Mouse (Mus musculus): ENCODE results near the gene Folr2.

The Folr2 gene

GRCm38 (mm10) chr7:101866491-101867265 lies 9.7 kb upstream of the Folr2 start:
- DNase-seq (ENCODE audit: low read depth, low spot score), result no peak

GRCm38 (mm10) chr7:101863415-101863814 lies 6.4 kb upstream of the Folr2 start, which contains the start of gene Anapc15:
Gene Anapc15 (plus strand): TSS chr7:101863715.
- DNase-seq (ENCODE audit: low read depth, low spot score), result no peak

GRCm38 (mm10) chr7:101862291-101862690 lies 5.3 kb upstream of the Folr2 start:
- DNase-seq (ENCODE audit: low read depth, low spot score), result no peak

- no peak for DNase-seq (ENCODE audit: low read depth, low spot score)
These were observed 4.0 kb upstream of the Folr2 start for GRCm38 (mm10) chr7:101860978-101861377.

GRCm38 (mm10) chr7:101858362-101858761 lies 1.4 kb upstream of the Folr2 start:
- DNase-seq (ENCODE audit: low read depth, low spot score), result no peak

- peak; percentile 14 for DNase-seq (ENCODE audit: low read depth, low spot score)
These were observed 3.2 kb downstream of the Folr2 start for GRCm38 (mm10) chr7:101853816-101854215.

- DNase-seq (ENCODE audit: low read depth, low spot score), result no peak
These were observed 4.1 kb downstream of the Folr2 start for GRCm38 (mm10) chr7:101852846-101853245.

- DNase-seq (ENCODE audit: low read depth, low spot score), result no peak
These were observed 5.3 kb downstream of the Folr2 start for GRCm38 (mm10) chr7:101851689-101852088.

GRCm38 (mm10) chr7:101847934-101848333 lies 9.1 kb downstream of the Folr2 start:
- no peak for DNase-seq (ENCODE audit: low read depth, low spot score)

DNA sequence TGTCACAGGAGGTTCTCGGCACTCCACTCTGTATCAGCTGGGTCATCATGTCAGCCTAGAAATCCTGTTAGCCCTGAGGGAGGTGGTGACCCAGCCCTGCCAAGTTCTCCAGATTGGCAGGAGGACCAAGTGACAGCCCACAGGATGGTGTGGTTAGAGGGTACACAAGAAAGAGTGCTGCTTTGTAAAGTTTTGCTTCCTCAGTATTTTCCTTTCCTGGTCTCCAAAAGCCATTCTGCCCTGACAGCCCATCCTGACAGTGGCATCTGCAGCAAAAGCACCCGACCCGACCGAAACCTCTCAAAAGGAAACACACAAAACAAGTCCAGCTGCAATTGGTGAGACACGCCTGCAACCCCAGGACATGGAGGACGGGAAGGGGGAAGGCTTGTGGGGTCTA lies 12.8 kb downstream of the Folr2 start:
- no peak for DNase-seq (ENCODE audit: low read depth, low spot score)

- peak; percentile 92 for DNase-seq (ENCODE audit: low read depth, low spot score)
These were observed 19.2 kb downstream of the Folr2 start, which contains the start of gene Inppl1 for GRCm38 (mm10) chr7:101837606-101838471. Gene Inppl1 (minus strand): TSS chr7:101838229.

GRCm38 (mm10) chr7:101837154-101837605 lies 19.8 kb downstream of the Folr2 start:
- DNase-seq (ENCODE audit: low read depth, low spot score), result peak; percentile 8

GRCm38 (mm10) chr7:101836271-101837153 lies 20.5 kb downstream of the Folr2 start:
- peak; percentile 36 for DNase-seq (ENCODE audit: low read depth, low spot score)

GRCm38 (mm10) chr7:101835457-101836109 lies 21.4 kb downstream of the Folr2 start:
- DNase-seq (ENCODE audit: low read depth, low spot score), result peak; percentile 30

GRCm38 (mm10) chr7:101834903-101835302 lies 22.1 kb downstream of the Folr2 start:
- no peak for DNase-seq (ENCODE audit: low read depth, low spot score)

- DNase-seq (ENCODE audit: low read depth, low spot score), result no peak
These were observed 22.9 kb downstream of the Folr2 start for GRCm38 (mm10) chr7:101833916-101834584.

GRCm38 (mm10) chr7:101833352-101833751 lies 23.6 kb downstream of the Folr2 start:
- no peak for DNase-seq (ENCODE audit: low read depth, low spot score)

GRCm38 (mm10) chr7:101832372-101832771 lies 24.6 kb downstream of the Folr2 start:
- DNase-seq (ENCODE audit: low read depth, low spot score), result no peak

DNA sequence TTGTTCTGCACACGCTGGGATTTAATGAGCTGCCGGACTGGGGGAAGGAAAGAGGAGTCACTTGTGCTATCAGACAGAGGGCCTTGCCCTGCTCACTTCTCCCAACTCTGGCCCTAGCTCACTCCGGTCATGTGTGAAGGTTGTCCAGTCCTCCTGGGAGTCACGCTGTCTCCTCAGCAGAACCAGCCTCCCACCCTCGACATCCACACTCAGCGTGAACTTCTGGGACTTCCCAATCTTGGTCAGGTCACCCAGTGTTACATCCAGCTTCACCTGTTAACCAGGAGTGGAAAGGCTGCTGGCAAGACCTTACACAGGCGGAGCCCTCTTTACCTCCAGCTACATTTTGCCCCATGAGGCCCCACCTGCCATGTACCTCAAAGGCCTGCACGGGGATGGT lies 25.6 kb downstream of the Folr2 start:
- DNase-seq (ENCODE audit: low read depth, low spot score), result no peak

DNA sequence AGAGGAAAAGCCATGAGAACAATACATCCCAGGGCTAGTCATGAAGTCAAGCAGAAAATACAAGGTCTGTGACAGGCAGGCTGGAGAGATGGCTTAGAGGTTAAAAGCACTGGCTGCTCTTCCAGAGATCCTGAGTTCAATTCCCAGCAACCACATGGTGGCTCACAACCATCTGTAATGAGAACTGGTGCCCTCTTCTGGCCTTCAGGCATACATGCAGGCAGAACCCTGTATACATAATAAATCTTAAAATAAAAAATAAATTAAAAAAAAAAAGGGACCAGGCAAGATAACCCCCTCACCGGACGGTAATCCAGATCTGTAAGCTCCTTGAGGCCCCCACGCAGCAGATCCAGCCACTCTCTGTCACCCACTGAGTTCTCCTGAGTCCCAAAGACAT lies 26.6 kb downstream of the Folr2 start:
- no peak for DNase-seq (ENCODE audit: low read depth, low spot score)

Measured in brain, adult 2 months (tissue).